Mouse (Mus musculus) liver, adult (tissue): ENCODE measurements around the gene Stk39.

Source experiments
- GATA4 ChIP-seq: IDR thresholded peaks from 2 replicates; pipeline ENCODE4 v1.6.1; 2014; ENCODE audit warnings: mild to moderate bottlenecking, low read length; ENCODE audit not compliant: insufficient replicate concordance

The Stk39 gene

GRCm38 (mm10) chr2:68193465-68193837 is 278.6 kb downstream of the Stk39 start:
- no peak for TF ChIP-seq GATA4

DNA sequence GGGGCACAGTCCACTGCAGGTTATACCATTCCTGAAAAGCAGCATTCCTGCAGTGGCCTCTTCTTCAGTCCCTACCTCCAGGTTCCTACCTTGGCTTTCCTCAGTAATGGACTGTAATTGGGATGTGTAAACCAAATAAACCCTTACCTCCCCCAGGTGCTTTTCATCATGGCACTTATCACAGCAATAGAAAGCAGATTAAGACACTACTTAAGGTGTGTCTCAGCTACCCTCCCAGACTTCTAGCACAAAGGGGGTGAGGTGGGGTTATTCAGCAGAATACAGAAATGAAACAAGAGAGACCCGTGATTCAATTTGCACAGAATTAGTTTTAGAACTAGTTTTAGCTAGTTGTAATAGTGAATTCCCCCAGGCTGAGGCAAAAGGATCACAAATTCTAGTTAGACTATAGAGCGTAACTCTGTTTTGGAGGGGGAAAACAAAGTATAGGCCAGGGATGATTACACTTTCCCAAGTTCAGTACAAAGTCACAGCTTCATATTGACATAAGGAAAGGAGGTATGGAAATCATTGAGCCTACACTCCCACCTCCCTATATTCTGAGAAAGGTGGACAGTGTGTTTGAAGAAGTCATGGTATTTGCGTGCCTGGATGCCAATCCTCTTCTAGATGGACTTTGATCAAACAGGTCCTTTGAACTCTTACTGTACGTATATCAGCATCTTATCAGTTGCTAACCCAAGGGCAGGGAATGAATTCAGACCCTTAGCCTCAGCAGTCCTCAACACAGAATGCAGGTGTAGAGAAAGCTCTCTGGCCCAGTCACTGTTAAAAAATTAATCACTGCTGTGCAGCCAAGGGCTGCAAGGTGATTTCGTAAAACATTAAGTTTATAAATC is 279.2 kb downstream of the Stk39 start:
- no peak for TF ChIP-seq GATA4

- TF ChIP-seq GATA4: no peak
Measured at GRCm38 (mm10) chr2:68176425-68176824, 295.6 kb downstream of the Stk39 start.

DNA sequence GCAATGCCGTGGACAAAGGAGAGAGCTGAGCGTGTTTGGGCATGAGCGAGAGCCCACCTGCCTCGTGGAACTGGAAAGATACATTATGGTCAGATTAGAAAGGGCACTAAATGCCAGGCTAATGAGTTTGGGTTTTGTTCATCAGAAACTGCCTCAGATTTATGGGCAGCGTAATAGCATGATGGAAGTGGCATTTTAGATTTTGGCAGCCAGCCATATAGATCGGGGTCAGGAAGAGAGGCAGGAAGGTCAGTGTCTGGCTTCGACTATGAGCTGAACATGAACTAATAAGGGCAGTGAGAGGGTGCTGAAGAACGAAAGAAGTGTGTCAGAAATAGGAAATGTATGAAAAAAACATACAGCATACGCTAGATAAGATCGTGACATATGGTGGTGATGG is 300.8 kb downstream of the Stk39 start:
- TF ChIP-seq GATA4: no peak

DNA sequence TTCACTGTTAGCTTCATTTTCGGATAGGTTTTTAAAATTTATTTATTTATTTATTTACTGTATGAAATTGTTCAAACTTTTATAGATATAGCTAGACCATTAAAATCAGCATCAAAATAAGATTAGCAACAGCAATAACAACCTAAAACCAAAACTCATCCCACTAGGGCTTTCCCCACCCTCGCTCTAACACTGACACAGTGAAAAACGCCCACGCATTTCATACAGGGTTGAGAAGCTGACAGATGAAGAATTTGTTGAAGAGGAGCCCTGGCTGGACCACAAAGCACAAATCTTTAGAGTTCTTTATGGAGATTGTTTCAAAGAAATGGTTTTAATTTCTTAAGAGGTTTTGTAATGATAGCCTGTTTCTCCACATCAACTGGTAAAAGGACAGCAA is 310.1 kb downstream of the Stk39 start:
- no peak for TF ChIP-seq GATA4

GRCm38 (mm10) chr2:68160566-68160965 is 311.5 kb downstream of the Stk39 start:
- no peak for TF ChIP-seq GATA4
